Mouse (Mus musculus) ovary, postnatal 36 days (tissue): ENCODE measurements around the gene Msi2.
A peak's percentile ranks its signal among the peaks of the same experiment; 100 is the strongest.

ENCODE experiments used
- DNase-seq: peaks from one replicate; pipeline ENCODE4 v3.0.0; 2022; ENCODE audit warnings: low spot score, mixed read lengths

Gene Msi2

DNA sequence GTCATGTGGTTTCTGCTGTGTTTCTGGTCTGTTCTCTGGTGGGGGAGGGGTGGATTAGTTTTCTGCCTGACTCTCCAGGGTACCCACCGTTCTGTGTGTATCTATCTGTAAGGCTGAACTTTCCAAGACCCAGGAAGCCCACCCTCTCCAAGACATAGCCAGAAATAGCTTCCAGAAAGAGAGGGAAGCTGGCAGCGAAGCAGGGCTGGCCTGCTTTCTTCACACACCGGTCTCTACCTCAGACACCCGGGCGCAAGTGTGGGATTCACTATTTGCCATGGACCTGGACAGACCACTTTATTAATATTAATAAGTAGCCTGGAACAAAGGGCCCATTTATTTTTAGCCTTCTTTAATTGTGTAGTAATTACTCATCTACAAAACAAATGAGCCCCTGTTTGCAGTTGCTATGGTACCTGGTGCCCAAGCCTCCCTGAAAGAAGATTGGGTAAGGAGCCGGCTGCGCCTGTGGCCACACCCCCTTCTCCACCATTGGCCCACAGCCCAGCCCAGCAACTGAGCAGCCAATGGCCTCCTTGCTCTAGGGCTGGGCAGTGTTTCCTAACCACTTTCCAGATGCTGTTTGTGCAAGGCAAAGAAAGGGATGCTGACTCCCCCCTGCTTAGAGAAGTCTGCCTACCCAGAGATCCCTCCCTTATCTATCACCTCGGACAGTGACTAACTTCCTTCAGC lies 361.6 kb downstream of the Msi2 start:
- DNase-seq = peak; percentile 72

DNA sequence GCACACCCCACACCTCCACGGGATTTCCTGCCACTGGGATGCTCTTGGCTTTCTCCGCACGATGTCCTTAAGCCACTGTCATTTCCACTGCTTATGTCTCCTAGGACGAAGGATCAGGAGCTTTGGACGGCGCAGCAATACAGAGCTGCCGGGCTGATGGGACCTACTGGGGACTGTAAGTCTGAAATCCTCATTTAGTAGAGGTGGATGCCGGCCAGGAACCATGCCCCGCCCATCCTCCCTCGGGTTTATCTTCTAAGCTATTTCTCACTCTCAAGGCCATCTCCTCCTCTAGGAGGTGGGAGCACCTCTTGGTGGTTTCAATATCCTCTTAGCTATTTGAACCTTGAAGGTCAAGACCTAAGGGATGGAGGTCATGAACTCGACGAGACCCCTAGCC lies 362.3 kb downstream of the Msi2 start:
- peak; percentile 70 for DNase-seq

DNA sequence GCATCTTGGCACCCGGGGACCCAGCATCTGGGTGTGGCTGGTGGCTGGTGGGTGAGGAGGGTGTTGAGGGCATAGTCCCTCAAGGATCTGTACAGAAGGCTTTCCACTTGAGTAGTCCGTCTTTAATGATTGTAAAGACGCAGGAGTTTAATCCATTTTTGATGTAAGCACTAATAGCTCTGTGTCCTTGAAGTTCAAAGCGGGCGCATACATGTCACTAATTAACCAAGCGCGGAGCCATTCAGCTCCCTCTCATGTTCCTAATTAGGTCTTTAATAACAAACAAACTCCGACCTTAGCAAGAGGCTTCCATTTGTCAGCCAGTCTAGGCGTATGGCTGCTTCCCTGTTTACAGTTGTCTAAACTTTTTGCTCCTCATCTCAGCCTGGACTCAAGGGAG lies 363.5 kb downstream of the Msi2 start:
- DNase-seq = no peak

DNA sequence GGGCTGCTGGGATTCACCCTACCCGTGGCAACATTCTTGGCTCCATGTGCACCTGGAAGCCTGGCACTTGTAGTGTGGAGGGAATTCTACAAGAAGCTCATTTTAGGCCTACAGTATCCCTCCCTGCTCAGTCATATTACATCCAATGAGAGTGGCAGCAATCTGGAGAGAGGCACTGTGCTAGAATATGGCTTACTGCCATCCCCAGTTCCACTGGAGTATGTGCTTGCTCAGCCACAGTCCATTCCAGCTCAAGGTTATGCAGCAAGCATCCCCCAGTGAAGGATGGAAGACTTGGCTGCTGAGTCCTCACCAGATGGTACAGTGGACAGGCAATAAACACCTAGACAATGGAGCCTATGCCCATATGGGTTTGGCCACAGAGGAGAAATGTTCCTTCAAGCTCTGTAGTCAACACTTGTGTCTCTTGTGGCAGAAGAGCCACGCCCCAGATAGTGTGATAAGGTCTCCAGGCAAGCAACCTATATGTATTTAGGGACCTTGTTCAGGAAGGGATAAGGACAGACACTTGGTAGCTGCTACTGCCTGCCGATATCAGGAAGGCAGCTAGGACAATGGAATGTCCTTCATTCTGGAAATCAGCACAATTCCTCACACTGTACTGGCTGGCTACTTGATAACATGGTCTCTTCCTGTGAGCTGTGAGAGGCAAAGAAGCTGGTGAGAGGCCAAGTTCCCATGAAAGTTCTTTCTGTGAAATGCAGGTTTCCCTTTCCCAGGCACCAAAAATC lies 366.4 kb downstream of the Msi2 start:
- no peak for DNase-seq

DNA sequence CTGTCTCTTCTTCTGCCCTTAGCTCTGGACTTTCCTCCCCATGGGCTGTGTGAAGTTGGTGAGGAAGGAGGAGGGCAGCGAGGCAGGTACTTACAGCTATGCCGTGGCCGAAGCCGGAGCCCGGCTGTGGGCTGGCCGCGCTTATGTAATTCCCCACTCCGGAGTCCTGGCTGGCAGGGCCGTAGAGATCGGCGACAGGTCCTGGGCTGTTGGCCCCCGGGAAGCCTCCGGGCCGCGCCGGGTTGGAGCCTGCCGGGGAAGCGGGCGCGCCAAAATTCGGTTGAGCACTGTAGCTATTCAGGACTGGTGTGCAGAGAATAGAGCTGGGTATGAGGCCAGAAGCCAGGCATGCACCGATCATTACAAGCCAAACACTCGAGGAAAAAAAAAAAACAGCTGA lies 369.6 kb downstream of the Msi2 start:
- no peak for DNase-seq

DNA sequence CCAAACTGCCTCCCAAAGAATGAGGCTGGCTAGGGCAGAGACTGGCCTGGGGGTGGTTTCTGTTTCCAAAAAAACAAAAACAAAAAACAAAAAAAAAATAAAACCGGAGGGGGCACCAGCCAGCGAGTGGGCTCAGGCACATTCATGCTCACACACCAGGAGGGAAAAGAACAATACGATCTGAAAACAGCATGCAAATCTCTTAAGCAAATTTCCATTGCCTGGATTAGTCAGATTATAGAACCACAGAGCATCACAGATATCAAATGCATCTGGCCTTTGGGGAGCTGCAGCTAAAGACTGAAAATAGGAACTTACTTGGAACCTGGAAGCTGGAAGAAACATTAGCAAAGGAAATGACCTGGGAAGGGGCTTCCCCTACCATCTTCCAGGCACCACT lies 370.3 kb downstream of the Msi2 start:
- no peak for DNase-seq

DNA sequence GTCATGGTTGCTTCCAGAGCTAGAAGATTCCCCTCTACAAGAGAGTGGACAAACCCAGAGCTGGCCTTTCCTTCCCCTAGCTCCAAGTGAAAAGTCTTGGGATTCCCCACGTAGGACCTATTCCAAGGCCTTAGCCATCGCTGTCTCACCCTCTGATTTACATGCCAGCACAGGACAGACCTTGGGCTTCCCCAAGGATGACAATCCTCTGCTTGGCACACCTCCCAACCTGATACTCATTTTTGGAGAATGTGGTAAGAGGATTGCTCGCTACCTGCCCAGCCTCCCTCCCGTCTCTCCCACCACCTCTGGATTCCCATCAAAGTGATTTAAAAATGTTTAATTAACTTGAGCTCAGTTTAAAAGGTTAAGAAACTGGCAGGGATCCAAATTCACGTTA lies 372.2 kb downstream of the Msi2 start:
- no peak for DNase-seq

DNA sequence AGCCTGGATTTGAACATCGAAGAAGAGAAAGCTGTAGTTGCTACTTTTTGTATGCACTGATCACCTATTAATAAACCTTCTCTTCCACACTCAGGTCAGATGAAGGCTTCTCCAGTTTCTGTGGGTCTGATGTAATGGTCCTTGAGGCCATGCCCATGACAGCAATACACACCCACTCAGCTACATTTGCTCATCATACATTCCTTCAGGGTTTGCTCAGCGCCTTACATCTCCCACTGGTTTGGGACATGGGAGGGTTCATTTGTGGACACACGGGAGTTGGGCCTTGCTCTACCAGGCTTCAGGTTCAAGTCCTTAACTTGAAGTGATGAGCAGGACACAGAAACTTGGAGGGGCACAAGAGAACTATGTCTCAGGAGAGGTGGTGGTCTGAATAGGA lies 380.4 kb downstream of the Msi2 start:
- DNase-seq = no peak

DNA sequence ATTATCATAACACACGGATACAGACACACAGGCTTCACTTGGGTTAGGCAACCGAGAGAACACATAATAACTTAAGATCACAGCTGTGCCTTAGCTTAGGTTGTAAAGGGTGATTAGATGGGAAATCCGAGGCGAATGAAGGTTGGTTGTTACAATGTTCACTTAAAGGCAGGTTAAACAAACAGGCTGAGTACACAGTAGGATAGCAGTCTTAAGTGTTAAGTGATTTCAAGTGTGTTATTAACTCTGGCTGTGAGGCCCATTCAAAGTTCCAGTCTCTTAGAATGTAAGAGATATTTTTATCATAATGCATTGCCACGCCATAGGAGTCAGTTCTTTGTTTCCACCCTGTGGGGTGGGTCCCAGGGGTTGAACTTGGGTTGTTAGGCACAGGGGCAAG lies 383.4 kb downstream of the Msi2 start:
- no peak for DNase-seq

DNA sequence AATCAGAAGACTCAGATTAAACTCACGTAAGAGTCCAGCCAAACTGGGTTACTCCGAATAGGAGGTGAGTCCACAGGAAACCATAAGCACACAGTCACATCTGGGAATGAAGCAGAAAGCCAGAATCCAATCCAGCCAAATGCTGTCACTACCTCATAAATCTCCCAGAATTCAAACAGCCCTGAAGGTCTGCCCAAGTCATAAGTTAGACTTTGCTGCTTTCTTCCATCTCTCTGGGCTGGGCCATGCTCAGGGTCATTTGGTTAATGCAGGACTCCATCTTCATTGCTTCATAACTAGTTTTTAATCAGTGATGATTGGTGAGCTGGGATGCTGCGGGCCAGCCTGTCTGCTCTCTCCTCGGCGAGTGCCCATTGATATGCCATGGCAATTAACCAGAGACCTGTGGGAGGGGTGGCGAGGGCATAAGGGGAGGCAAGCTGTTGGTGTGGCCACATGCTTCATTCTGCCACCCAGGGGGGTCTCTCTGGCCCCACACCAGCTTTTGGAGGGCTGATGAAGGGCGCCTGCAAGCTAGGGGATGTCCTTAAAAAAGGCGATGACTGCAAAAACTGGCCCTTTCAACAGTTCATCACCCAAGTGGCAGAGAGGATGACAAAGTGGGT lies 385.9 kb downstream of the Msi2 start:
- DNase-seq = no peak

DNA sequence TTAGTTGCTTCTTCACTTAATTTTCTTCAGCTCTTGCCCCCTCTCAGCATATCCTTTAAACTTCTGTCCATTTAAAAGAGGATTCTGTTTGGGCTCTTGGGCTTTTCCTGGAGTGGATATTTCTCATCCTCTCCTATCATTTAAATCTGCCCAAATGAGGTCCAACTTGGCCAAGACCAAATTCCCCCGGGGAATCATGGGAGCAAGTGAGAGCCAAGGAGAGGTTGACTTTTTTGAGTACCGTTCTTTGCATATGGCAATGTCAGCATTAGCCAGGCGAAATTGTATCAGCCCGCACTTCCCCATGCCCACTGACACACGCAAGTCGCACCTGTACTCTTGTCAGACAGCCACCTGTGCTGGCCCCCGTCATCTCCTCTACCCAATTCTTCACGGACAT lies 386.6 kb downstream of the Msi2 start:
- DNase-seq = no peak

DNA sequence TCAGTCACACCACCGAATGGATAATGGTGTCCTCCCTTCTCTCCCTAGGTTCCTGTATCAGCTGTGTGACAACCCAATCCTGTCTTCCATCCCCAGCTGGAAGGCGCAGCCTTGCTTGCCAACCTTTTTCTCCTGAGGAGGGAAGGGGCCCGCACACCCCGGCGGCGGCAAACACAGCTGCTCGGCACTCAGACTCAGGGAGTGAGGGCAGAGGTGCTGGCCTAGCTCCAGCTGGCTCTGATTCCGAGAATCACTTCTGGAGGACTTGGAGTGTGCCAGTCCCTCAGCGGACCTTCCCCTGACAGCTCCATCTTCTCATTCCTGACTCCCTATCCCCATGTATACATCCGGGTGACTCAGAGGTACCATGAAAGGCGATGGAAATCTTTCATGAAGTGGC lies 387.5 kb downstream of the Msi2 start:
- peak; percentile 82 for DNase-seq

DNA sequence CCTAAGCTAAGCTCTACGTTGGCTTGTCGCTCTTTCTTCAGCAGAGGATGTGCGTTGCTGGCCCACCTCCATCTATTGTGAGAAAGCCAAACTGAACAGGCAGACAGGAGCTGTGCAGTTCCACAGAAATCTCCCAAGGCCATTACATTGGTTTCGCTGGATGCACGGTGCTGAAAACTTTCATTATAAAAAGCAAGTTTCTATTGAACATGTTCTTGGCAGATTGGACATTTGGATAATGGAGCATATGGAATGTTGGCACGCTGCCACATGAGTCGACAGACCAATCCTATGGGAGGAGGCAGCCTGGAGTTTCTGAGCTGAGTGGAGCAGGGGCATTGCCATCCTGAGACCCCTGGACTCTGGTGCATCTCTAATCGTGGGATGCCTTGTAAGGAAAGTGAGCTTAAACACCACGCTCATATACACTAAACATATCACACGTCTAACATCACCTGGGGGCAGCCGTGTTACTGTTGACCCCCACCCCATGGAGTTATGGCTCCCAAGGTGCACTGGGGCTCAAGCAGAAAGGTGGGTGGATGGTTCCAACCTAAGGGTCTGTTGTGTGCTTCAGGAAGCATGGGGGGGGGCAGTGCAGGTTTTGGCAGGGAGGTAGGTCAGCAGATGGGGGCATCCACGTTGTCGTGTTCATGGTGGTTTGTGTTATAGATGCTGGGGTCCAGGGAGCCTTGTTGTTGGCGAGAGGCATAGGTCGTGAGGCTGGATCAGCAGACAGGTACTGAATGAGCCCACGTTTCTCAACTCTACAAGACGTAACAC lies 389.3 kb downstream of the Msi2 start:
- DNase-seq = no peak

DNA sequence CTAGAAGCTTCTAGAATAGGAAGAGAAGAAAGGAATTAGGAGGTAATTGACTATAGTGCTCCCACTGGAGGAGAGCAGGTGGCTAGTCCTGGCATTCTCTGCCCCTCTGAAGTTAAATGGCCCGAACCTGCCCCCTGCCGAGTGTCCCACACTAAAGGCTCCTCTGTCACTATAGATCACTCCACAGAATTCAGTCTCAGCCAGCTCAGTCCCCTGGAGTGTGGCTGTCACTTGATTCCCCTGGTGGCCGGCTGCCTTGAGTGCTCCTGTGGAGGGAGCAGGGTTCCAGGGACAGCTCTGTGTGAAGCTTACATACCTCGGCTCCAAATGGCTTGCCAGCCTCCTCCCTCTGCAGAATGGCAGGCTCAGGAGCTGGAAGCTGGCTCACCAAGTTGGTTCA lies 391.3 kb downstream of the Msi2 start:
- DNase-seq = no peak

DNA sequence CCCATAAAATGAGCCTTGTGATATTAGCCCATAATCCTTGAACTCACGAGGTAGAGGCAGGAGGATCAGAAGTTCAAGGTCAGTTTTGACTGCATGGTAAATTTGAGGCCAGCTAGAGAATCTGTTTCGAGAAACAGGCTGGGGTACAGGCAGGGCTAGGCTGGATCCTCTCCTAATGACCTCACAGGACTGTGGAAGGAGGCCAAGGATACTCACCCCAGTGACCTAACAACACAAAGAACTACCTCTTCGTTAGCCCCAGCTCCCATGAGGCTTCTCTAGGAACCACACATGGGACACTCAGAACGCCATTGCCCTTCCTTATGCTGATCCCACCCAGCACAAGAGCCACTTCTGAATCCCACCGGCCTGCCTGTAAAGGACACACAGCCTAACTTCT lies 399.5 kb downstream of the Msi2 start:
- DNase-seq = no peak

DNA sequence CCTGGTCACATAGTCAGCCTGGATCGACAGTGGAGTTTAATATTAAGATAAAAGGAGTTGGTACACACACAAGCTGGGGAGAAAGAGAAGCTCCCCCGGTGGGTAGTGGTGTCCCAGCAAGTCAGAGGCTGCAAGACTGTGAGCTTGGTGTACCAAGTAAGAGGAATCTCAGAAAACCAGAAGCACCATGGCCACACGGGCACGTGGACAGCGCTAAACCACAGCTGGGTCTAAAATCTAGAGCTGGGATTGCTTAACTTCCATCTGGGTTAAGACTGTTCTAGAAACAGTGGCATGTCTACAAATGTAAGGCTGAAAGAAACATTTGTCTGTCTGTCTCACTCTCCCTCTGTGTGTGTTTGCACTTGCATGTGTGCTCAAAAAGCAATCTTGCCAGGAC lies 402.9 kb downstream of the Msi2 start:
- DNase-seq = no peak

DNA sequence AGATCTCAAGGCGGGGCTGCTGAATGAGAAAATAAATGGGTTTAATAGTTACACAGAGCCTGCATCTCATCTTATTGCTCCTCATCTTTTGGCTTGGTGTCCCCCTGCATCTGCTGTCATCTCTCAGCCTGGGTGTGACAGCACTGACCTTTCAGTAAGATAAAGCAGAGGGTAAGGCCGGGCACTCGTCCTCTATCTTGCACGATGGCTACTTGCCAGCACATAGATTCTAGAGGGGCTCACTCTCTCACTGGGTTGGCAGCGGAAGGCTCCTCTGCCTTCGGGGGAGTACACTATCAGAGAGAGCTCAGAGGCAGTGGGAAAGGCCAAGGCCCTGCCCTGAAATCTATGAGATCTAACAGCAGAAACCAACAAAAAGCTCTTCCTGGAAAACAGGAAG lies 403.8 kb downstream of the Msi2 start:
- no peak for DNase-seq

DNA sequence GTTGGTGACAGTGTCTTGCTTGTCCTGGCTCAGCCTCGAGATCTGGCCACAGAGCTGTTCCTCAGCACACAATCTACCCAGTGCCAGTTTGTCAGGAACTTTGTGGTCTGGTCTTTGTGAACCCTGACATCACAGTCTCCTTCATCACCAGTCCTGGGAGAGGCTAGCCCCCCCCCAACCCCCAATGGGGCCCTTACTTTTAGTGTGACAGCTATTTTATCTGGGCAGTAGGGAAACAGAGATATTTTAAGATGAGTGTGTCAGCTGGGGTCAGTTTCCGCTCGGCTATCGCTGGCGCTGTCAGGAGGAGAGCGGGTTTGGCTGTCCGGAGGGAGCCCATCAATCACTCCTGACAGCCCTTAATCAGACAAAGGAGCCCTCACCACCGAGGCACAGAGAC lies 404.8 kb downstream of the Msi2 start:
- DNase-seq = no peak

DNA sequence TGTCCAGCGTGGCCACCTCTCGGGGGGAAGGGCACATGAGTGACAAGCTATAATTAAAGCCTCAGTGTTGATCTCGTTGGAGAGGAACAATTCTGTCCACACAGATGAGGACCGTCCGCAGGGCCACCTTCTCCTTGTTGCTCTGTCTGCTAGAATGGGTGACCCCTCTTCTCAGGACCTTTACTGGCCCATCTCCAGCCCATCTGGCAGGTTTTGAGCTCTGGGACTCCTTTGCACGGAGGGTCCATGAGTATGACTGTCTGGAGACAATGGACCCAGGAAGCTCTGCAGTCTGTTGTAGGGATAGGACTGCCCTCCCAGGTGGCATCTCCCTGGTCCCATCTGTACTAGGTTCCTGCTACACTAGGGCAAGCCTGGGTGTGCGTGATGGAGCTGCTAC lies 406.7 kb downstream of the Msi2 start:
- DNase-seq = no peak

DNA sequence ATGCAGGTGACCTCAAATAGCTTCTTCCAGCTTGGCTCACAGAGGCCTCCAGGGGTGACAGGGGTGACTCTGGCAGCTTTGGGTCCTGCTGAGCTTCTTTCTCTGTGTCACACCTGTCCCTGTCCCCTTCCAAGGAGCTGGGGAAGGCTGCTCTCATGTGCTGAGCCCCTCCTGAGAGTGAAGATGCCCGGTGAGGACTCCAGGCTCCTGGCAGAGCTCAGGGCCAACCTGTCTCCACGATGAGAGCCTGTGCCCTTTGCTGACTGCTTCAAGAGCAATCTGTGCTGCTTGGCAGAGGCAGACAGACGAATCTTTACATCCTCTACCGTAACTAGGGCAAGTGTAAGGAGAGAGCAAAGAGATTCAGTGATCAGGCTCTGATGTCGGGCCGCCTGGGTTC lies 407.5 kb downstream of the Msi2 start:
- no peak for DNase-seq

DNA sequence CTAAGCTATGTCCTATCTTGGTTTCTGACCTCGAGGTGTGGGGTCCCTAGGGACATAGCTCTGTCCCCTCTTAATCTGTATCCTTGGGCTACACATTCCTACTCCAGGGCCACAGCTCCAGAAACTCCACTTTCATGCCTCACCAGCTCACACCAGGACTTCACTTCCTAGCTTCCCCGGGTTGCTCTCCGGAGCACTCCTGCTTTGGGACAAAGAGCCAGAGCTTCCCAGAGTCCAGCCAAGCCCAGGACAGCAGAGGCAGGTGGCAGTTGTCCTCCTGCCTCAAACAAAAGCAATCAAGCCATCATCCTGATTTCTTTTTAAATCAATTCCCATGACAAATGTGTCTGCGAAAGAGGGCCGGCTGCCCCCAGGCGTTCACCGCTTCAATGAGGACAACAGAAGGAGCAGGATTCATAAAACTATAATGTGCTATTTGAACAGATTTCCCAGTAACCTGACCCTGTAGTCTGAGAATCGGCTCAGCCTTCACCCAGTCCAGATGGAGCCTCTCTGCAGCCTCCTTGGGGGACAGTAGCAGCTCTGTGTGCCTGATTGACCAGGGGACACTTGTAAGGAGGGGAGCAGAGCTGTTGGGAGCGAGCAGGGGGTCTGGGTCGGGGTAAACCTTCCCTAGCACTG lies 409.1 kb downstream of the Msi2 start:
- DNase-seq = no peak
